Mouse (Mus musculus) spleen, adult 2 months (tissue): Measurements from ENCODE around the gene Asf1b.

ENCODE experiments used
- CTCF ChIP-seq: fragments of 200-500 bp; IDR thresholded peaks from 2 replicates; pipeline ENCODE4 v1.5.1; 2011; ENCODE audit warnings: mild to moderate bottlenecking, inconsistent platforms; ENCODE audit not compliant: insufficient read depth, insufficient read length, insufficient replicate concordance; ENCODE audit errors: extremely low read depth
- POLR2A ChIP-seq: fragments of 200-500 bp; IDR thresholded peaks from 2 replicates; pipeline ENCODE4 v1.6.1; 2011; ENCODE audit warnings: low read depth, low read length, inconsistent platforms

DNA sequence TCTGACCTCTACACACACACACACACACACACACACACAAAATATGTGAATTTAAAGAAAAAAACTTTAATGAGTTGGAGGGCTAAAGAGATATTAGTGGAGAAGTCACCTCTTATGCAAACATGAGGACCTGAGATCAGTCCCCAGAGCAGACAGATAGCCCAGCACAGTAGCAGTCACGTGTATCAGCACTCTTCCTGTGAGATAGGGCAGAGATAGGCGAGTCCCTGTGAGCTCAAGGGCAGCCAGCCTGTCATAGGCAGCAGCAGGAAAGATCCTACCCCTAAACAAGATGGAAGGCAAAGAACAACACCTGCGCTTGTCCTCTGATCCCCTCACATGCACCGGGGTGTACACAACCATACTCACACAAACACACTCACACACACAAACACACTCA, 27.1 kb downstream of the Asf1b start:
- TF ChIP-seq POLR2A (no peak), CTCF (no peak)
